Mouse (Mus musculus) subcutaneous adipose tissue, adult 2 months (tissue): Measurements from ENCODE around the gene Tyk2. TPM values are rescaled to one million over a fixed set of nuclear protein-coding genes. Genes with fewer than 3 reads are reported as not detected.

Experiments
- polyA plus RNA-seq: library from polyadenylated mRNA; depleted of rRNA; stranded (reverse); fragments of >200 nt; gene quantifications from 2 replicates; pipeline ENCODE4 v1.2.3, GENCODE M21; 2012; ENCODE audit warnings: low replicate concordance; rRNA removed

Gene Tyk2
- polyA plus RNA-seq = 30.7 and 32.8 TPM in 2 replicates

GRCm38 (mm10) chr9:21131059-21131956 lies at the start of gene Tyk2:
Gene Tyk2 (minus strand): TSS chr9:21131243.

DNA sequence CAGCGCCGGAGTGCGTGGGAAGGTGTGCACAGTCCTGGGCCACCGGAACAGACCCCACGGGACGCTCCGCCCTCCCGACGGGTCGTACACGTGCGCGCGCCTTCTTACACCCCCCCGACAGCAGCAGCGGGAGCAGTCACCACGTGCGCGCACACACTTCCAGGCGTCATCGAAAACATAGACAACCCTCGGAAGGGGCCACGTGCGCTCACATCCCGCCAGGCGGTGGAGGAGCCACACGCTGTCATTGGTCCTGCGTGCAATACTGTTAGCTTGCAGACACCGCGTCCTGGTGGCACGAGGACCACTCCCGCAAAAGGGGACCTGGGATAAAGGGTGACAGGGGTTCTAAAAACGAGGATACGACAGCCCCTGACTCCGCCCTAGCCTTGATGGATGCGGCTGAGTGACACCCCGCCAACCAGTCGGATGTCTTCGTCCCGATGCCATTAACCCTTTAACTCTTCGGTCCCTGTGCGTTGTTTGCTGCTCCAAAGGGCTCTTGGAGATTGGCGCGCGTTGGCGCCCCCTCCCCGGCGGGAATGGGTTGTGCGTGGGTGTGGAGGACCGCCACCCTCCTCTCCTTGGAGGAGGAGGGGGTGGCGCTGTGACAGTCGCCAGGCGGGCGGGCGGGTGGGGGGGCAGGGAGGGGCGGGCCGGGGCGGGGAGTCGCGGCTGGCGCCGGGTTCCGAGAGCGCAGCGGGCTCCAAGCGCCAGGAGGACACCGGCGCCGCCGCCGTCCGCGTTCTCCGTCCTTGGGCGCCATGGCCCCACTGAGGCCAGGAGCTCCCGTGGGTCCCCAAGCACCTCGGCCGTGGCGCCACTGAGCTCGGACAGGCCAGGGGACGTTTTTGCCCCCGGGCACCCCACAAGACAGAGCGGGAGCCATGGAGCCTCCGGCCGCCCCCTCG lies 34.3 kb upstream of the Tyk2 start, which contains the start of gene Pde4a:
Gene Pde4a, plus strand, starts transcription at position 674 of the 911 bp plus-strand sequence.

DNA sequence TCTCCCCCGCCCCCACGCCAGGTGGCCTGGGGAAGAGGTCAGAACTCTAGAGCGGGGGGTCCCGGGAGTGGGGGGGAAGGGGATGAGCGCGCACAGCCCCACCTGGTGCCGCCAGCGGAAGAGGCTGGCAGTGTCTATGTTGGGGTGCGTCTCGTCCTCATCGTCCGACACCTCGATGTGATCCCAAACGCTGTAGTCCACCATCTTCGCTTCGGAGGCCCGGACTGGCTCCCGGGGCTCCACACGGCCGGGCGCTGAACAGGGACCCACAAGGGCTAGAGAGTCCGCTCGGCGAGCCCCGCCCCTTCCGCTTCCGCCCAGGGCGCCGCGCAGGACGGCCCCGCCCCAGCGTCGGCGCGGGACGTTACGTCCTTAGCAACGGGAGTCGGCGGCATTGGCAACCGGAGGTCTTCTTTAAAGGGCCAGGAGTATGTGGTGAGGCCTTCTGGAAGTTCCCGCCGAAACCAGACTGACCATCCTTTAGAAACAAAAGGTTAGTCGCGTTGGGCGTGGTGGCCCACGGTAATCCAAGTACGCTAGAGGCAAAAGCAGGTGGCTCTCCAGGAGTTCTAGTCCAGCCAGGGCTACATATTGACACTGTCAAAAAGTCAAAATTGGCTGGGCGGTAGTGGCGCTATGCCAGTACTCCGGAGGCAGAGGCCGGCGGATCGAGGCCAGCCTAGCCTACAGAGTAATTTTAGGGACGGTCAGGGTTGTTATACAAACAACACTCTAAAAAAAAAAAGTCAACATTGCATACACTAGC lies 18.8 kb upstream of the Tyk2 start, which contains the start of gene Cdc37:
Gene Cdc37, minus strand, starts transcription at position 329 of the 766 bp plus-strand sequence.

GRCm38 (mm10) chr9:21091707-21092320 lies 39.2 kb downstream of the Tyk2 start, which contains the start of the genes Gm38431 and Raver1:
Gene Gm38431 (minus strand): TSS chr9:21091997.
Gene Raver1 (minus strand): TSS chr9:21092008.

GRCm38 (mm10) chr9:21073044-21073840 lies 57.8 kb downstream of the Tyk2 start, which contains the start of the genes Gm49373 and Fdx1l:
Gene Gm49373 (minus strand): TSS chr9:21073096.
Gene Fdx1l (minus strand): TSS chr9:21073614.

GRCm38 (mm10) chr9:21067006-21067684 lies 63.9 kb downstream of the Tyk2 start, which contains the start of gene Zglp1:
Gene Zglp1 (minus strand): TSS chr9:21067093.

Other genes starting within 250 kb of the Tyk2 start
- 28.2 and 102 TPM in 2 replicates for gene Ppan, start 243.1 kb downstream of the Tyk2 start, polyA plus RNA-seq
- 84.9 and 143 TPM in 2 replicates for gene Eif3g, start 232.6 kb downstream of the Tyk2 start, polyA plus RNA-seq
- 12.0 and 35.0 TPM in 2 replicates for gene Dnmt1, start 171.4 kb downstream of the Tyk2 start, polyA plus RNA-seq
- gene S1pr2, start 154.5 kb downstream of the Tyk2 start, polyA plus RNA-seq = 7.9 and 32.2 TPM in 2 replicates
- 120 and 141 TPM in 2 replicates for gene Mrpl4, start 128.5 kb downstream of the Tyk2 start, polyA plus RNA-seq
- gene Icam1, start 115.3 kb downstream of the Tyk2 start, polyA plus RNA-seq = 23.9 and 35.6 TPM in 2 replicates
- gene Icam4, start 101.9 kb downstream of the Tyk2 start, polyA plus RNA-seq = 0.16 and 0.45 TPM in 2 replicates
- 0.13 and 1.3 TPM in 2 replicates for gene Icam5, start 99.2 kb downstream of the Tyk2 start, polyA plus RNA-seq
- 0.39 TPM in 1 of 2 replicates, not detected in the other for gene Zglp1, start 64.2 kb downstream of the Tyk2 start, polyA plus RNA-seq
- gene Gm49373, start 58.1 kb downstream of the Tyk2 start, polyA plus RNA-seq = 0.19 and 0.48 TPM in 2 replicates
- 67.7 and 90.0 TPM in 2 replicates for gene Fdx1l, start 57.6 kb downstream of the Tyk2 start, polyA plus RNA-seq
- 1.6 and 3.5 TPM in 2 replicates for gene Gm38431, start 39.2 kb downstream of the Tyk2 start, polyA plus RNA-seq
- 38.5 and 87.3 TPM in 2 replicates for gene Raver1, start 39.2 kb downstream of the Tyk2 start, polyA plus RNA-seq
- gene Cdc37, start 18.7 kb upstream of the Tyk2 start, polyA plus RNA-seq = 55.1 and 87.0 TPM in 2 replicates
- gene Pde4a, start 34.5 kb upstream of the Tyk2 start, polyA plus RNA-seq = 14.4 and 17.0 TPM in 2 replicates
- gene Keap1, start 108.1 kb upstream of the Tyk2 start, polyA plus RNA-seq = 63.2 and 85.9 TPM in 2 replicates
- gene S1pr5, start 117.2 kb upstream of the Tyk2 start, polyA plus RNA-seq = 0.46 and 1.4 TPM in 2 replicates
- 27.9 and 34.3 TPM in 2 replicates for gene Atg4d, start 134.1 kb upstream of the Tyk2 start, polyA plus RNA-seq
- gene Kri1, start 156.7 kb upstream of the Tyk2 start, polyA plus RNA-seq = 24.1 and 24.6 TPM in 2 replicates
- 28.0 and 33.8 TPM in 2 replicates for gene Cdkn2d, start 160.2 kb upstream of the Tyk2 start, polyA plus RNA-seq
- gene Ap1m2, start 181.1 kb upstream of the Tyk2 start, polyA plus RNA-seq = 0.10 and 24.9 TPM in 2 replicates
- 49.0 and 101 TPM in 2 replicates for gene Slc44a2, start 189.5 kb upstream of the Tyk2 start, polyA plus RNA-seq
- 29.9 and 86.4 TPM in 2 replicates for gene Ilf3, start 236.6 kb upstream of the Tyk2 start, polyA plus RNA-seq